Mouse (Mus musculus) kidney, adult 11 months (tissue): ENCODE results near the gene Prr5.
A peak's percentile ranks its signal among the peaks of the same experiment; 100 is the strongest.
"Not testable (repeated sequence)": the region's sequence is repeated elsewhere in the genome, so short reads cannot be mapped to it uniquely, and the experiment has no call there.

Source experiments
- DNase-seq: peaks from one replicate; pipeline ENCODE4 v3.0.0; 2022

Prr5 gene

GRCm38 (mm10) chr15:84717570-84718270 is 48.3 kb downstream of the Prr5 start:
- not testable (repeated sequence) for DNase-seq

GRCm38 (mm10) chr15:84718785-84719184 is 49.4 kb downstream of the Prr5 start:
- DNase-seq = no peak

GRCm38 (mm10) chr15:84719791-84720190 is 50.4 kb downstream of the Prr5 start, which contains the start of gene Arhgap8:
TSS of gene Arhgap8 (plus strand) at chr15:84720052.
- DNase-seq = peak; percentile 61

DNA sequence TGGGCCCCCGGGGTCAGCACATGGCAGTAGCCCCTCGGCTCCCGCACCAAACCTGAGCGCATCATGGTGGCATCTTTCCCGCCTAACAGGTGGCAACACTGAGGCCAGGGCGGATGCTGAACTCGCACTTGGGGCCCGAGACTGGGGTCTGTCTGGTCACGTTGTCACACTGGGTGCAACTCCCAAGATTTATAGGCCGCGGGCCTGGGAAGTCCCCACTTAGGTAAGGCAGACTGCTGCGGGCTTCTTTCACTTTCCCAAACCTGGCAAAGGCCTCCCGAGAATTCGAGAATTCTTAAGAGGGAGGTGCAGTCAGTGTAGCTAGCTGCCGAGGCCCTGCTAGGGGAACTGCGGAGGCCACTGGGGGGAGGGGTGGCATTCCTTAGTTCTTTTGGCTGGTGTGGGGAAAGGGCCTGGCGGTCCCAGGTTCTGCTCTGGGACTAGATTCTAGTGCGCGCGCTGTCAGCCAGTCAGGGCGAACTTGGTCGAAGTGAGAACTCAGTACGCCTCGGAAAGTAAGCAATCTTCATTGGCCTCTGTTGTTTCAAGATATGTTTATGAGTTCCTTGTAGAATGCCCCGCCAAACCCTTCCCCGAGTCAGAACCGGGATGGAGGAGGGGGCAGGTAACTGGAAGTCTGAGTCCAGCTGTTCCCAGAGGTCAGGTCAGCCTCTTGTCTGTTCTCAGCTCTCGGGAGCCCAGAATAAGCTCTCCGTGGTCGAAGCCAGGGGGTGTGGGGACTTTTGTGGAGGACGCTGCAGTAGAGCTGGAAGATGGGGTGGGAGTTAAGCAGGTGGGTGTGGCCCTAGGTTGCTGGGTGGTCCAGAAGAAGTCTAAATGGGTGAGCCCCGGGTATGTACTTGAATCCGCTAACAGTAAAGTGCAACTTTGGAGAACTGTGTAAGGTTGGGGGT is 51.1 kb downstream of the Prr5 start:
- DNase-seq = no peak

GRCm38 (mm10) chr15:84723656-84724055 is 54.2 kb downstream of the Prr5 start:
- DNase-seq = not testable (repeated sequence)

DNA sequence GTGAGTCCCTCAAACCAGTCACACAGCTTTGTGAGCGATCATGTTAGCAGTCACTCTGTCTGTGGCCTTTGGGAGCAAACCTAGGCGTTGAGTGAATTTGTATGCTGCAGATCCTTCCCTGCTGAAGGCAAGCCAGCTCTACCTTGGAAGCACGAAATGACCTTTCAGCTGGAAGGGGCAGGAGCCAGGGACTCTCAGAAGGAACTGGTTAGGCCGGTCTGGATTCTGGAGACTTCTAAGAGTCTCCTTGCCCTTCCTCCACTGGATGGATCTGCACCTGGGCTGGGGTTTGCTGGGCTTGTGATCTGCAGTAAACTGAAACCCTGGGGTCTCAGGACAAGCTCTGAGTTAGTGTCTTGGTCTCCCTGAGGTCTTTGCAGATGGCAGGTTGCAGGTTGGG is 54.8 kb downstream of the Prr5 start:
- DNase-seq = peak; percentile 46

GRCm38 (mm10) chr15:84729685-84730084 is 60.3 kb downstream of the Prr5 start:
- no peak for DNase-seq

DNA sequence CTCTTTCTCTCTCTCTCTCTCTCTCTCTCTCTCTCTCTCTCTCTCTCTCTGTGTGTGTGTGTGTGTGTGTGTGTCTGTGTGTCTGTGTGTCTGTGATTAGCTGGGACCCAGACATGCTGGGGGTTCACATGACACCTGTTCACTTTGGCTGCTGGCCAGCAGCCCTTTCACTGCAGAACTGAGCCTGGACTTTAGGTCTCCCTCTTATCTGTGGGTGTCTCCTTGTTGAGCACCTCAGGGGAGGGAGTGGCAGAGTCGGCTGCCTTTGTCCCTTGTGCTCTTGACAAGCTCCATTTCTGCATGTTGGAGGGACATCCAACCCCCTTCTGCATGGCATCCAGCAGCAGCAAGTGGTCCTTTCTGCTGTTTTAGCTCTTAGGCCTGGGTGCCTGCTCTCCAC is 61.5 kb downstream of the Prr5 start:
- no peak for DNase-seq

DNA sequence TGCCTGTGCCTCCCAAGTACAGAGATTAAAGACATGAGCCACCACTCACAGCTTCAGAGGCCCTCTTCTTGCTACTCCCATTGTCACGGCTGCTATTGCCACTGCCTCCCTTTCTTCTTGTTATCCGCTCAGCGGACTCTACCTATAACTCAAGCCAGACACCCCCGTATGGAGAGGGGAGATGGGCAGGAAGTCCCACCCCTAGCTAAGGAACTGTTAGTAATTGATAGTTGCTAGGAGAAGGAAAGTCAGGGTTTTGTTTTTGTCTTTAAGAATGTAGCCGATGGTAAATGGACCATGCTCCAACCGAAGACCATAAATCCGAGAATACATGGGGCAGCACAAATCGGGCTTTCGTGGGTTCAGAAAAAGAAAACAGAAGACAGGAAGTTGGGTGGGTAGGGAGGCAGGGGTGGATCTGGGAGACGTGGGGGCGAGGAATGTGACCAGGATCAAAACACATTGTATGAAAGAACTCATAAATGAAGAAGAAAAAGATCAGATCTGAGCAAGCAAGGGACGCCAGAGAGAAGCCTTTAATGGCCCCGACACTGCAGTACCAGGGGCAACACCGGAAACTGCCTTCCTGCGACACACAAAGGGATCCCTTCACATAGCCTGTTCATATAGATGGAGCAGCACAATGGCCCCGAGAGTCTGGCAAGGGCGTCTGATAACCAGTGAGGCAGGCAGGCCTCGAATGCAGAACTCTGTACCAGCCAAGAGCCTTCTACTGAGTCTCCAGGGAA is 62.4 kb downstream of the Prr5 start:
- no peak for DNase-seq

GRCm38 (mm10) chr15:84732425-84732749 is 63.0 kb downstream of the Prr5 start:
- DNase-seq = no peak

DNA sequence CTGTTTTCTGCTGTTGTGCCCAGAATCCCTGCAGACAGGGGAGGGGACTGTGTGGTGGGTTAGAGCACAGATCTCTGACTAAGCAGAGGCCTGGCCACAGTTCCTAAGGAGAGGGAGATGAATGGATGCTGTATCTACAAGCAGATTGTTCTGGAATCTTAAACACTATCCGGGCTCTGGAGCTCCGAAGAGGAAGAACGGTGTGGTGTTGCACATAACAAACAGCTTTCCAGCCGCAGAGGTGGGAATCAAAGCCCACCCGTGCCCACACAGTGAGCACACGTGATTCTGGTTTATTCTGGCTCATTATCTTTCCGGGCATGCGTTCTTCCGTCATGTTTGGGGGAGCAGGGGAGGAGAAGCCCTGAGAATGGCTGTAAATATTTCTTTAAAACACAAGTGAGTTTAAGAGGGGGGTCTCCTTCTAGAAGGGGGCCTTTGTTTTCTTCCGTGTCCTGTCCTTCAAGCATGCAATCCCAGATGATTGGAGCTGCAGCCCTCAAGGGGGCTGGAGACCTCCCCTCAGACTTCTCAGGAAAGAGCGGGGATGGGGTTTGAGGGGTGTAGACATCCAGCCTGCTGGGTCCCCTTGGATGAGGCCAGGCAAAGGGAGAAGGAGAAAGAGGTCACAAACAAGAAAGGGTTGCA is 67.0 kb downstream of the Prr5 start:
- no peak for DNase-seq

- no peak for DNase-seq
Measured at GRCm38 (mm10) chr15:84736994-84737346, 67.5 kb downstream of the Prr5 start.

GRCm38 (mm10) chr15:84738246-84738645 is 68.8 kb downstream of the Prr5 start:
- no peak for DNase-seq

- no peak for DNase-seq
Measured at GRCm38 (mm10) chr15:84741573-84741972, 72.2 kb downstream of the Prr5 start.

GRCm38 (mm10) chr15:84743347-84743746 is 73.9 kb downstream of the Prr5 start:
- no peak for DNase-seq

DNA sequence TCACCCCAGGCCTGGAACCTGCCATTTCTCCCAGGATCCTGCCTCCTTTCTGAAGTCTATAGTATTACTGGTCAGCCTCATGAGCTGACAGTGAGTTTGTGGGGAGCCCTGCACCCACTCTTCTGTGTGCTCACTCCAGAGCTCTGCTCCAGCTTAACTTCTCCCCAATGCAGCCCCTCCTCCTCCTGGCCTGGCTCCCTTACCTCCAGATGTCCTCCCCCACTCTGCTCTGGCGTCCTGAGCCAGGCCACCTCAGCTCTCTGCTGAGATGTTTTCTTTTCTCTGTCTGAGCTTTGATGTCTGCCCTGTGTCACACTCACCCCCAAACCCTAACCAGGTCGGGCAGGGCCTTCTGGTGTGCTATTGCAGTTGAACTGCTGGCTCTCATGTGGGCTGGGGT is 74.9 kb downstream of the Prr5 start:
- no peak for DNase-seq

GRCm38 (mm10) chr15:84745831-84746230 is 76.4 kb downstream of the Prr5 start:
- DNase-seq = no peak
